Mouse (Mus musculus) adrenal gland, adult 2 months (tissue): ENCODE measurements at regions not wholly inside any gene's neighbourhood (a gene's known extent, or its start where the extent isn't known, plus 50 kb on each side); places are given as distances from the start of the nearest gene placed in this dataset.

Source experiments
- DNase-seq: peaks from one replicate; pipeline ENCODE4 v3.0.0; 2021

DNA sequence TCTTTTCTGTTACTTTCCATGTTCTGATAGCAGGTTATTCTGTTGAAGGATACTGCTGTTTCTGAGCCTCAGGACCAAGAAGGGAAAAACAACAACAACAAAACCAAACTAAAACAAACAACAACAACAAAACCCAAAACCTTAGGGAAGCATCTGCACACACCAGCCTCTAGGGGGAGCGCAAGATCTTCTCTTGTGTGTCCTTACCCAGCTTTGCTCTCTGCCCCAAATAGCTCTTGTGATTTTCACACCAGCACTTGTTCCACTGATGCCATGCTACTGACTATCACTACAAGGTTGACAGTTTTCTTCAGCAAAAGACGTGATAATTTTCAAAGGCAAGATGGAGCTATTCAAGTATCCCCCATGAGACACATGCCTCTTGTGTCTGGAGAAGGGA is 59.8 kb upstream of the Nrg3 start:
- DNase-seq: peak; percentile 22
